In genomic region chr19:45063565-45064292, GRCm38 (mm10) we compare ENCODE assay signal across 1 mouse cellular context.
TF ChIP-seq lines count a peak whose summit lies in the region.

No protein-coding gene starts in this region.

TF ChIP-seq in MEL, 35 proteins besides CTCF, POLR2A, EP300 and RAD21 (continued from another document):
- TF ChIP-seq USF2 (IDR thresholded peaks at IDR 0.05; ENCODE audit: borderline replicate concordance in 1 of 2, insufficient read depth in 1 of 2, low read depth in 1 of 2, low read length in 2 of 2) (no peak), TCF12 (IDR thresholded peaks at IDR 0.05; ENCODE audit: low read depth, low read length) (0 out of 2 replicates have a peak, but pooled peaks have one; percentile 54), MYB (IDR thresholded peaks at IDR 0.05; ENCODE audit: low read depth, low read length) (no peak), NELFE (IDR thresholded peaks at IDR 0.05; ENCODE audit: low read depth, low read length) (peak; percentile 29; the same call in 1 of the 2 replicates), UBTF (IDR thresholded peaks at IDR 0.05; ENCODE audit: borderline replicate concordance, insufficient read depth, low read depth, low read length) (0 out of 2 replicates have a peak, but pooled peaks have one; percentile 2), MAZ (IDR thresholded peaks at IDR 0.05; ENCODE audit: low read depth, low read length) (peak; percentile 76; the same call in 1 of the 2 replicates), ZKSCAN1 (IDR thresholded peaks at IDR 0.05; ENCODE audit: low read depth, low read length) (no peak), ZNF384 (IDR thresholded peaks at IDR 0.05; ENCODE audit: low read depth, low read length) (peak; percentile 86), NRF1 (IDR thresholded peaks at IDR 0.05; ENCODE audit: insufficient read depth, low read depth, low read length, poor library complexity, severe bottlenecking) (0 out of 2 replicates have a peak, but pooled peaks have one; percentile 19), TBP (IDR thresholded peaks at IDR 0.05; ENCODE audit: low read depth, low read length) (no peak), ZC3H11A (IDR thresholded peaks at IDR 0.05; ENCODE audit: low read depth, low read length) (peak; percentile 19; the same call in 1 of the 2 replicates), MAX (IDR thresholded peaks at IDR 0.05; ENCODE audit: low read length) (peak; percentile 28; the same call in 1 of the 2 replicates), E2F4 (IDR thresholded peaks at IDR 0.05; ENCODE audit: borderline replicate concordance, low read depth, low read length) (no peak), SMC3 (IDR thresholded peaks at IDR 0.05; ENCODE audit: low read depth, low read length) (peak; percentile 47), MAFK (IDR thresholded peaks at IDR 0.05; ENCODE audit: borderline replicate concordance, low read depth, low read length) (no peak), MYC (IDR thresholded peaks at IDR 0.05; ENCODE audit: low read depth, low read length) (0 out of 2 replicates have a peak, but pooled peaks have one; percentile 34), POLR2AphosphoS5 (IDR thresholded peaks at IDR 0.05; ENCODE audit: borderline replicate concordance, low read depth, low read length) (no peak), ZMIZ1 (IDR thresholded peaks at IDR 0.05; ENCODE audit: low read depth, low read length) (no peak; the same call in 1 of the 2 replicates), HCFC1 (IDR thresholded peaks at IDR 0.05; ENCODE audit: low read depth, low read length) (peak; percentile 42; the same call in 1 of the 2 replicates), KAT2A (conservative IDR thresholded peaks at IDR 0.05; ENCODE audit: low read depth, low read length) (no peak; the same call in 1 of the 2 replicates), GATA1 (IDR thresholded peaks at IDR 0.05; ENCODE audit: low read depth, low read length) (peak; percentile 91), TAL1 (IDR thresholded peaks at IDR 0.05; ENCODE audit: low read length) (peak; percentile 23; the same call in 1 of the 2 replicates), SIN3A (IDR thresholded peaks at IDR 0.05; ENCODE audit: low read length) (peak; percentile 63; the same call in 1 of the 2 replicates), CHD2 (IDR thresholded peaks at IDR 0.05; ENCODE audit: low read length) (no peak), ETS1 (IDR thresholded peaks at IDR 0.05; ENCODE audit: low read depth, low read length) (0 out of 2 replicates have a peak, but pooled peaks have one; percentile 43), USF1 (IDR thresholded peaks at IDR 0.05; ENCODE audit: low read depth, low read length) (no peak), POLR2AphosphoS2 (IDR thresholded peaks at IDR 0.05; ENCODE audit: low read length) (no peak), RCOR1 (IDR thresholded peaks at IDR 0.05; ENCODE audit: low read depth, low read length) (peak; percentile 45; the same call in 1 of the 2 replicates), BHLHE40 (IDR thresholded peaks at IDR 0.05; ENCODE audit: borderline replicate concordance, low read depth, low read length) (no peak)
